Mouse (Mus musculus) layer of hippocampus, postnatal 25 days (tissue): ENCODE results near the gene Prickle4. TPM values are rescaled to one million over a fixed set of nuclear protein-coding genes. Genes with fewer than 3 reads are reported as not detected.
A peak's percentile ranks its signal among the peaks of the same experiment; 100 is the strongest.

Experiments used
- DNase-seq, 2 experiments: peaks; one replicate each; pipeline ENCODE4 v3.0.0; 2022; ENCODE audit warnings: mixed read lengths in 2 of 2, low spot score in 1 of 2; ENCODE audit errors: extremely low spot score in 1 of 2
- total RNA-seq, 2 experiments: library from RNA; stranded (reverse); gene quantifications; 2 replicates each; pipeline ENCODE4 v1.2.3; 2021

The Prickle4 gene
- total RNA-seq, 2 experiments from 2014 or later, result 1.5 to 5.3 TPM

- DNase-seq, result no peak
Observed at GRCm38 (mm10) chr17:47707961-47708360, 13.4 kb upstream of the Prickle4 start.

- no peak for DNase-seq
Observed at GRCm38 (mm10) chr17:47706196-47706595, 11.7 kb upstream of the Prickle4 start.

DNA sequence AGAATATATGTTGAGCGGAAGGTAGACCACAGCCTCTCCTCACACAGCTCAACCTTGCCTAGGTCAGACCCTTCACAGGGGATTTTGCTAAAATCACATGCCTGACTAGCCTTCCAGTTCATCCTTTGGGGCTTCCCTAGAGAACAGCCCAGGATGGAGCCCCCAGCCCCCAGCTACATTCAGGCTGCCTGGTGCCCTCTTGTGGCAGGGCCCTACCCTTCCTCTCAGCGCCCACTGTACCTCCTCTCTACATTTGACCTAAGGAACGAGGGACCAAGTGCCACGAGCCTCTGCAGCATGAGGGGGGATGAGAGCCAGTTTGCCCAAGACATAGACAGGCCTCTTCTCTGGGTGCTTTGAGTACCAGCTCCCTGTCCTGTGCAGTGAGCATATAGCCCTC lies 10.2 kb upstream of the Prickle4 start:
- DNase-seq, result no peak

DNA sequence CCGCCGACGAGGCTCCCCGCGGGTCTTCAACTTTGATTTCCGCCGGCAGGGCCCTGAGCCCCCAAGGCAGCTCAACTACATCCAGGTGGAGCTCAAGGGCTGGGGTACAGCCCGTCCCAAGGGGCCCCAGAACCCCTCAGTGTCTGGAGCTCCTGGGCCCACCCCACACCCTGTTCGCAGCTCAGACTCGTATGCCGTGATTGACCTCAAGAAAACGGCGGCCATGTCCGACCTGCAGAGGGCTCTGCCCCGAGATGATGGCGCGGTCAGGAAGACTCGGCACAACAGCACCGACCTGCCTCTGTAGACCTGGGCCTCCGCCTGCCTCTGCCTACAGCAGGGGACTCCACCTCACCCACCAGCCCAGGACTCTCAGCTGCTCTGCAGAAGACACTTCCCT lies 9.0 kb upstream of the Prickle4 start:
- DNase-seq, result no peak

GRCm38 (mm10) chr17:47702548-47703345 lies 8.2 kb upstream of the Prickle4 start:
- no peak for DNase-seq

- no peak for DNase-seq
Observed at GRCm38 (mm10) chr17:47701793-47702192, 7.3 kb upstream of the Prickle4 start.

DNA sequence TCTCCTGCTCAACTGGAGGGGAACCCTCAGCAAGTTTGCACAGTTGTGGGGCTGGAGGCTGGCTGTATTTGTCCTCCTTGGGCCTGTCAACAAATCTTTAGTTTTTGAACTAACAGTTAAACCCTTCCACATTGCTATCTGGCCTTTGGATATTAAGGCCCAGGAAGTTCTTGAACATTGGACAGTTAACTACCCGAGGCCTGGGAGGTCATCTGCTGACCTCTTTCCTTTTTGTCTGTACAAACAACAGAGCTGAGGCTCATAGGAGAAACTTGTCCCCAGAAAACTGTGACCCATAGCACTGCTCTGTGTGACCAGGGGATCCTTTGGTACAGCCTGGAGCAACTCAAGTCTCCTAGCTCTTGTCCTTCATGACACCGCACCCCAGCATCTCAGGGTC lies 4.5 kb upstream of the Prickle4 start:
- DNase-seq, result no peak

GRCm38 (mm10) chr17:47698156-47698555 lies 3.6 kb upstream of the Prickle4 start:
- DNase-seq, result no peak

GRCm38 (mm10) chr17:47695337-47695710 lies 788 bp upstream of the Prickle4 start:
- peak; percentile 18 to 28 for DNase-seq

GRCm38 (mm10) chr17:47694442-47694502 lies 264 bp downstream of the Prickle4 start, which contains the start of gene Gm21981:
Gm21981 (minus strand) TSS chr17:47694455.
- no peak for DNase-seq

GRCm38 (mm10) chr17:47693671-47694441 lies 680 bp downstream of the Prickle4 start:
- no peak for DNase-seq

GRCm38 (mm10) chr17:47691650-47692049 lies 2.9 kb downstream of the Prickle4 start:
- DNase-seq, result no peak

DNA sequence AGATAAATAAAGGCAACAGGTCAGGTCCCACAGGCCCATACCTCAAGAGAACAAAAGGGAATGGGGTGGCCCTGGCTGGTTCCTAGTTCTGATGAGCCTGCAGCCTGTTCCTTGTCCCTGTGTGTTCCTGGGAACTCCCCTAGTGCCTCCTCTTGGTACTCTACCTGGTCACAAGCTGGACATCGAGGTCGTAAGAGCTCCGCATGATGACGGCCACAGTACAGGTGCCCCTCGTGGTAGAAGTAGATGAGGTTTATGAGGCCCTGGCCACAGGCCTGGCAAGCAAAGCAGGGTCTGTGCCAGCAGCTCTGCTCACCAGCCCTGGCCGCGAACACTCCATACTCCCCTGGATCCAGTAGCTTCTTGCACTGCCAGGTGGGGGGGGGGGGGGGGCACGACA lies 4.6 kb downstream of the Prickle4 start:
- DNase-seq, result no peak

DNA sequence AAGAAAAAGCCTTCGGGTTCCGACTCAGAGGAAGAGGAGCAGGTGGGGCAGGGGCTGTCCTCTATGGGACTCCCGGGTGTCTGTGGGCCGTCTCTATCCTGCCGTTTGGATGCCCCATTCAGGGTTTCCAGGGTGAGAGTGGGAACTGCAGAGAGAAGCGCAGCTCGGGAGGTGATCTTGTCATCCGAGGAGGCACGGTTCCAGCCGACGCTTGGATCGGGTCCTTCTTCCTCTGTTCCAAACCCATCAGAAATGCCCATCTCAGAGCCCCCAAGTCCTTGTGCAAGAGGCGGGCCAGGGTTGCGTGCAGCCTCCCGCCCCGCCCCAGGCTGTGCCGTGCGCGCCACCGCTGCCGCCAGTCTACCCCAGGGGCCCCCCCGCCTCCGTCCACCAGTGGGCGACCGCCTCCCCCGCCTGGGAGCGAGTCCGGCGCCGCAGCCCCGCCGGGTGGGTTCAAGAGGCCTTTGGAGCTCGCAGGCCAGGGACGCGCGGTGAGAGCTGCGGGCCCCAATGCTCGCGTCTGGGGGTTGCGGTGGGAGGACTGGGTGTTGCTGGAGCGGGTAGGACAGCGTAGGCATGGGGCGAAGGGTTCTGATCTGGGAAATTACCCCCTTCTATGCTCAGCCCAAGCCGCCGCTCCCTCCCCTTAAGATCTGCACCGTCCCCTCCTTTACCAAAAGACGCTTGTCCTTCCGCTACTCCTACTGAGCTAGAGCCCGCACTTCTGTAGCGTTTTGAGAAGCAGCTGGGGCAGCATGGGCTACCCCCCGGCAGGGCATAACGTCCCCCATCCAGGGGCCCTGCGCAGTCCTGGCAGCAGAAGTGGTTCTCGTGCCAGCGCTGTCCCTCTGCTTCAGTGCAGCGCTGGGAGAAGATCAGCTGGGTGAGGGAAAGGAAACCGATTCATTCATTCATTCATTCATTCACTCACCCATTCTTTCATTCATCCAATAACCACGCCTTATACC lies 5.6 kb downstream of the Prickle4 start, which contains the start of gene Frs3:
Frs3 (plus strand) TSS at position 423 of the 968 bp plus-strand sequence.
- DNase-seq, result peak; percentile 61 to 65

DNA sequence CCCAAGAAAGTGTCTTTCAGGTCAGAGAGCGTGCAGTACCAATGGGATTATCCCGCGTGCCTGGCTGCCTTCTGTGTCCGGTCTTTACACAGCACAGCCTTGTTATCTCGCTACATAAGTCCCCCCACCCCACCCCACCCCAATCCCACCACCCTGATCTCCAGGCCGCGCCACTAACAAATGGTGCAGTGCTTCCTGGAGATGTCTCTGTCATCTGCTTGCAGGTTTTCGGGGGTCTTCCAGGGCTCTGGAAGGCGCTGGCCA lies 6.3 kb downstream of the Prickle4 start, which contains the start of gene Tomm6:
Tomm6 (minus strand) TSS at position 43 of the 264 bp plus-strand sequence.
- DNase-seq, result no peak

DNA sequence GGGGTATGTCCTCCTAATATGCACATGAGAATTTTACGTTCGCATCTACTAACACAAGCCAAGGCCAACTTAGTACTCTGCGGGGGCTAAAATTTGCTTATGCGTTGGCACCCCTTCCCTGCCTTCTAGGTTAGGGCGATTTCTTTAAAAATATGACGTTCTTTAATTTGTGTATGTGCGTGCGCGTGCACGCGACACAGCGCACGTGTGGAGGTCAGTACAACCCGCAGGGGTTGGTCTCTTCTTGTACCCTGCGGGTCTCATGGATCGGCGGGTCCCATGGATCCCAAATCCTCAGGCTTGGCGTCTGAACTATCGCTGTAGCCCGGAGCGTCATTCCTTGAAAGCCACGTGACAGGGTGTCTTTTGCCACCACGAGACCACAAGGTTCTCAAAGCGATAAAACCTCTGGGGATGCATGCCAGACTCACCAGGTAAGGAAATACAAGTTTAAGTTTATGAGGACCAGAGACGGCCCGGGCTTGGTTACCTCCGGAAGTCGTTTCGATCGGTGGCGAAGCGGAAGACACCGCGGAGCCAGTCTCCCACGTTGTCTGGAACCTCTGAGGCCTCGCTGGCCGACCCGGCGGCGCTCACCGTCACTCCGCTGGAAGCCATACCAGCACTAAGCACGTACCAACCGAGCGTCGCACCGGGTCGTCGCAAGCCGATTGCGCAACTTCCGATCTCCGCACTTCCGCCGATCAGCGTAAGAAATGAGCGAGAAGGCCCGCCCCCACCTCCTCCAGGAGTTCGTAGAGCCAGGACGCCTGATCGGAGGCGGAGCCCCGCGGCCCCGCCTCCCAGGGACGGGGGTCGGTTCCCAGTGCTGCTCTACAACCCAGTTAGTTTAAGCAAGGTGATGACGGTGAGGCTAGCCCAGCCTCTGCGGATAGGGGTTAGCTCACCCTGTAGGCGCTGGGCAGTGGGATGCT lies 6.9 kb downstream of the Prickle4 start:
- DNase-seq, result peak; percentile 89 to 90

DNA sequence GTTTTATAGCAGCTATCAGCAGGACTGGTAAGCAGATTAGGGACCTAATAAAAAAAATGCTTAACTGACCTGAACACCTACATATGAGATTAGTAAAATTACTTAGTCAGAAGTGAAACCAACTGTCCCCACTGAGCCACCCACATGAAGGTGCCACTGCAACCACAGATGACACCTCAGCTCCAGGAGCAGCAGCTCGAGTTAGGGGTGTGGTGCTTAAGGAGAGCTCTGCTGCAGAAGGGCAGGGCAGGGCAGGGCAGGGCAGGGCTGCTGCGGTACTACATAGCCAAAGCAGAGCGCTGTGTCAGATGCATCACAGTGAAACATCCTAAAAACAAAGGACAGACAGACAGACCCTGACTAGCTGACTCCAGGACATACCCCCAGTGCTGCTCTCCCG lies 11.7 kb downstream of the Prickle4 start:
- no peak for DNase-seq

DNA sequence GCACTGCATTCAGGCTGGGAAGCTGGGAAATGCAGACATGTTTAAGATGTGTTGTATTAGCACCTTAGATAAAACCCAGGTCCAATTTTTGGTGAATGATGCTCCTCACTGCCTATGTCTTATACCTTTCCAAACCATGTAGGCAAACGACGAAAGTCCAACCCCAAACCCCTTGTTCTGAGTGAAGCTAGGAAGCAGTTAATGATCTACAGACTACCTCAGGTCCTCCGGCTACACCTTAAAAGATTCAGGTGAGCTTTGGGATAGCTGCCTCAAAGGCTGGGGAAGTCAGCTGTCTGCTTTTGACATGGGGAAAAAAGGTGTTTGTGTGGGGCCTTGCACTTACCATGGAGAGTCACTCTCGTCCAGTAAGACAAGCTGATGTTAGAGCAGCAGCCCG lies 15.8 kb downstream of the Prickle4 start:
- DNase-seq, result no peak

DNA sequence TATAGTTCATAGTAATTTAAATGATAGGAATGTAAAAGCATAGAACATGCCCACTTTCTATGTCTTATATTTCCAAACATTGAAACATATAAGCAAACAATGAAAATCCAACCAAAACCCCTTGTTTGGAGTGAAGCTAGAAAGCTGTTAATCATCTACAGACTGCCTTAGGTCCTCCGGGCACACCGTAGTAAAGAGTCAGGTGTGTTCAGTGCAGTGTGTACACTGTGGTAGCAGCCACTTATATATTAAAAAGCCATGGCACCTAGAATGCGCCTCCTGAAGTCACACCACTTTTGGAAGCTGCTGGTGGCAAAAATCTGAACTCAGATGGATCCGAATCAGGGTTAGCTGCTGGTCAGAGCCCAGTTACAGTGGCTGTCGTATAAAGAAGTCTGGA lies 16.3 kb downstream of the Prickle4 start:
- no peak for DNase-seq

GRCm38 (mm10) chr17:47676581-47676980 lies 18.0 kb downstream of the Prickle4 start:
- peak; percentile 62 to 89 for DNase-seq
